10 mouse cellular contexts compared by ENCODE assay signal in the genomic region with DNA sequence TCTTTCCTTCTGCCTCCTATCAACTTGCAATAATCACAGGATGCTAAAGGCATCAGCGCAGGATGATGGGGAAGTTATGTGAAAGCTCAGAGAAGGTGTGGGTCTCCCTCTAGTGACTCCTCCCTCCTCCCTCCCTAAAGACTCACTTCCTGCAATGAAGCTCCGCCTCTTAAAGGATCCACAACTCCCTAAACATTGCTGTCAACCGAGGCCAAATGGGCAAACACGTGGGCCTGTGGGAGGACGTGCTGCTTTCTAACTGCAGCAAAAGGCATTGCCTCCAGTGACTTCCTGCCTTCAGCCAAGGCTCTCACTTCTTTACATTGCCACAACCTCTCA. TPM values are rescaled to one million over a fixed set of nuclear protein-coding genes. Genes with fewer than 3 reads are reported as not detected.
DNase-seq lines count a peak whose midpoint lies in the region; ATAC-seq and TF ChIP-seq lines count a peak whose summit lies in the region.
"Had no signal": no experiment of that assay in that cellular context is flagged by ENCODE, and none has a peak within 500 bp of the region (broad histone marks: within the 10 kb centered on the region; RNA-seq: fewer than 3 reads in every experiment).

No protein-coding gene starts in this region.

- no peak overlapping the region for H3K4me3 ChIP-seq in lung, postnatal 0 days (ENCODE audit: low read depth, low read length)
- no peak overlapping the region for H3K4me3 ChIP-seq in MEL (ENCODE audit: control insufficient read depth in 1 of 2, insufficient read depth in 1 of 2, low read depth in 2 of 2, low read length in 2 of 2)
- no peak overlapping the region for H3K4me3 ChIP-seq in small intestine, adult 2 months (ENCODE audit: low read depth, low read length)
- no peak overlapping the region for H3K4me3 ChIP-seq in heart, embryonic 11.5 days (ENCODE audit: low read depth, low read length)
- H3K4me3 ChIP-seq: gastrocnemius, adult 2 months; layer of hippocampus, adult 2 months; limb, embryonic 13.5 days had no signal

- DNase-seq in lung, postnatal 0 days (ENCODE audit: low spot score): peak; percentile 69
- DNase-seq in lung, postnatal 14 days: no peak
- DNase-seq in MEL (ENCODE audit: low read depth, low spot score): peak; percentile 64
- peak; percentile 20 for DNase-seq in embryo, embryonic 11 days
- DNase-seq: gastrocnemius, adult 2 months had no signal

- no peaks in the 10 kb centered on the region; the same call in 1 of the 2 replicates for H3K79me2 ChIP-seq in MEL (ENCODE audit: control insufficient read depth, insufficient read depth, low read length, poor library complexity)

- H3K27me3 ChIP-seq in lung, postnatal 0 days (replicated peaks; ENCODE audit: insufficient read depth, low read length): peaks cover 17% of the 10 kb centered on the region
- H3K27me3 ChIP-seq in MEL (ENCODE audit: control insufficient read depth in 1 of 2, insufficient read depth in 2 of 2, low read length in 2 of 2): no peaks in the 10 kb centered on the region
- H3K27me3 ChIP-seq in small intestine, adult 2 months (ENCODE audit: control insufficient read depth, insufficient read depth, low read length): peaks cover 12% of the 10 kb centered on the region
- H3K27me3 ChIP-seq in heart, embryonic 11.5 days (ENCODE audit: control insufficient read depth, insufficient read depth, low read length): peaks cover 14% of the 10 kb centered on the region

- no peak overlapping the region for H3K9ac ChIP-seq in lung, postnatal 0 days (replicated peaks; ENCODE audit: low read depth)
- H3K9ac ChIP-seq in MEL (ENCODE audit: control insufficient read depth, low read depth, low read length, poor library complexity, severe bottlenecking): no peak overlapping the region
- no peak overlapping the region for H3K9ac ChIP-seq in heart, embryonic 11.5 days (ENCODE audit: low read depth, low read length)
- H3K9ac ChIP-seq: limb, embryonic 13.5 days had no signal

- TF ChIP-seq CTCF in lung, postnatal 0 days (IDR thresholded peaks at IDR 0.05): no peak
- no peak for TF ChIP-seq CTCF in MEL (IDR thresholded peaks at IDR 0.05 in 2 of 3, conservative IDR thresholded peaks at IDR 0.05 in 1 of 3; ENCODE audit: control insufficient read depth in 1 of 3, insufficient read depth in 1 of 3, low read depth in 2 of 3, low read length in 3 of 3, poor library complexity in 1 of 3, severe bottlenecking in 1 of 3)
- no peak for TF ChIP-seq CTCF in small intestine, adult 2 months (IDR thresholded peaks at IDR 0.05; ENCODE audit: extremely low read depth, insufficient read length, insufficient replicate concordance, low read depth, low read length)

- TF ChIP-seq POLR2A in MEL (IDR thresholded peaks at IDR 0.05; ENCODE audit: control insufficient read depth in 1 of 2, insufficient read depth in 1 of 2, low read depth in 1 of 2, low read length in 2 of 2, poor library complexity in 1 of 2): no peak
- no peak for TF ChIP-seq POLR2A in small intestine, adult 2 months (IDR thresholded peaks at IDR 0.05; ENCODE audit: low read depth, low read length)

- TF ChIP-seq EP300 in lung, postnatal 0 days (IDR thresholded peaks at IDR 0.05): no peak
- TF ChIP-seq EP300 in MEL (IDR thresholded peaks at IDR 0.05; ENCODE audit: low read depth in 1 of 2, low read length in 2 of 2): no peak

- H3K4me1 ChIP-seq in lung, postnatal 0 days (ENCODE audit: insufficient read depth, low read depth, low read length): peaks cover 14% of the 10 kb centered on the region
- H3K4me1 ChIP-seq in MEL (ENCODE audit: control insufficient read depth in 1 of 2, insufficient read depth in 2 of 2, low read length in 2 of 2): no peaks in the 10 kb centered on the region
- H3K4me1 ChIP-seq in small intestine, adult 2 months (ENCODE audit: control insufficient read depth, insufficient read depth, insufficient read length, low read length): peaks cover 9% of the 10 kb centered on the region
- H3K4me1 ChIP-seq in heart, embryonic 11.5 days (ENCODE audit: control insufficient read depth, insufficient read depth, low read length): peaks cover 9% of the 10 kb centered on the region

- no peaks in the 10 kb centered on the region for H3K9me3 ChIP-seq in lung, postnatal 0 days (ENCODE audit: low read length)
- no peaks in the 10 kb centered on the region for H3K9me3 ChIP-seq in MEL (replicated peaks; ENCODE audit: insufficient read depth, low read length)
- no peaks in the 10 kb centered on the region for H3K9me3 ChIP-seq in heart, embryonic 11.5 days (replicated peaks; ENCODE audit: control insufficient read depth, low read length)
- H3K9me3 ChIP-seq: limb, embryonic 13.5 days had no signal

- H3K27ac ChIP-seq in lung, postnatal 0 days (ENCODE audit: low read length): peak overlapping the region; percentile 55
- H3K27ac ChIP-seq in MEL (ENCODE audit: control insufficient read depth, low read depth, low read length): no peak overlapping the region
- peak overlapping the region; percentile 27 for H3K27ac ChIP-seq in small intestine, adult 2 months (ENCODE audit: insufficient read depth, low read depth, low read length)
- H3K27ac ChIP-seq in heart, embryonic 11.5 days (ENCODE audit: low read depth, low read length): no peak overlapping the region
- H3K27ac ChIP-seq: gastrocnemius, adult 2 months; layer of hippocampus, adult 2 months; limb, embryonic 13.5 days had no signal

- ATAC-seq in lung, postnatal 0 days: peak; percentile 23; the same call in 1 of the 2 replicates
- ATAC-seq in erythroblast, adult 5-6 weeks (replicated peaks; ENCODE audit: low FRiP score, poor library complexity, severe bottlenecking): no peak
- no peak for ATAC-seq in heart, embryonic 11.5 days (replicated peaks; ENCODE audit: insufficient number of reproducible peaks, low FRiP score, low TSS enrichment)

- 21% methylated on average over 5 of the region's 5 CpGs for WGBS in lung, postnatal 0 days
- WGBS in small intestine, adult 2 months: 11% methylated on average over 5 of the region's 5 CpGs
- 22% methylated on average over 5 of the region's 5 CpGs for WGBS in heart, embryonic 11.5 days (ENCODE audit: insufficient replicate concordance)

- H3K36me3 ChIP-seq in lung, postnatal 0 days (ENCODE audit: insufficient read depth, low read length): 0 out of 2 replicates have a peak, but pooled peaks cover 3% of the 10 kb centered on the region
- H3K36me3 ChIP-seq in MEL (ENCODE audit: control insufficient read depth in 1 of 2, insufficient read depth in 2 of 2, low read length in 2 of 2): no peaks in the 10 kb centered on the region
- H3K36me3 ChIP-seq in small intestine, adult 2 months (ENCODE audit: control insufficient read depth, insufficient read depth, low read length): no peaks in the 10 kb centered on the region; the same call in 1 of the 2 replicates
- H3K36me3 ChIP-seq in heart, embryonic 11.5 days (ENCODE audit: control insufficient read depth, insufficient read depth, low read length): no peaks in the 10 kb centered on the region

- no peak for TF ChIP-seq RAD21 in MEL (IDR thresholded peaks at IDR 0.05; ENCODE audit: low read depth, low read length)

- no peak overlapping the region for H3K4me2 ChIP-seq in lung, postnatal 0 days (replicated peaks; ENCODE audit: low read depth, low read length)
- H3K4me2 ChIP-seq in heart, embryonic 11.5 days: no peak overlapping the region
- H3K4me2 ChIP-seq: limb, embryonic 13.5 days had no signal

TF ChIP-seq in MEL, 35 proteins besides CTCF, POLR2A, EP300 and RAD21:
- TF ChIP-seq ELF1 (IDR thresholded peaks at IDR 0.05; ENCODE audit: low read depth, low read length) (peak; percentile 60; the same call in 1 of the 2 replicates), POLR2AphosphoS5 (IDR thresholded peaks at IDR 0.05; ENCODE audit: borderline replicate concordance, low read depth, low read length) (no peak)

RNA-seq across cellular contexts. Expression of a gene that starts 3.0 kb away (rescaled TPM):
- 0.08 and 0.14 TPM in 2 replicates for polyA plus RNA-seq in lung, postnatal 0 days (2015; fragmentation: Nextera tagmentation; extraction: Ambion mirVana)
- 0.46 and 0.58 TPM in 2 replicates for total RNA-seq in MEL (2012; rRNA removed)
- 1 to 10 TPM in 1 of 2 experiments, not detected in 1; 2.7 TPM for polyA plus RNA-seq in MEL (2012; ENCODE audit: insufficient read depth in 1 of 2, insufficient read length in 2 of 2, low read depth in 1 of 2, low replicate concordance in 2 of 2, missing spikeins in 1 of 2)
- 6.8 TPM in 2 replicates for polyA plus RNA-seq in small intestine, adult 2 months (2012; rRNA removed)
- total RNA-seq in erythroblast, adult 5-6 weeks (2015; ENCODE audit: low replicate concordance): not detected in 2 replicates
- 0.34 TPM in 1 of 2 replicates, not detected in the other for total RNA-seq in erythroblast, adult 5-6 weeks (2017; ENCODE audit: low replicate concordance)
- polyA plus RNA-seq in heart, embryonic 11.5 days (2014; fragmentation: Nextera tagmentation; extraction: Ambion mirVana): 0.10 TPM in 1 of 2 replicates, not detected in the other

Comparison
In these comparisons a context has a peak if more than half of its experiments do, and no peak if none do; other contexts are left out.
1. H3K27ac ChIP-seq: peak in lung, postnatal 0 days (single experiment) and small intestine, adult 2 months (single experiment); none in MEL (single experiment) and heart, embryonic 11.5 days (single experiment).